Mouse (Mus musculus) right cerebral cortex, postnatal 10 days (tissue): ENCODE results near the gene Cass4.
A peak's percentile ranks its signal among the peaks of the same experiment; 100 is the strongest.

Experiments
- DNase-seq, 2 experiments: peaks; one replicate each; pipeline ENCODE4 v3.0.0; 2021; ENCODE audit warnings: low spot score in 2 of 2

Cass4 gene

DNA sequence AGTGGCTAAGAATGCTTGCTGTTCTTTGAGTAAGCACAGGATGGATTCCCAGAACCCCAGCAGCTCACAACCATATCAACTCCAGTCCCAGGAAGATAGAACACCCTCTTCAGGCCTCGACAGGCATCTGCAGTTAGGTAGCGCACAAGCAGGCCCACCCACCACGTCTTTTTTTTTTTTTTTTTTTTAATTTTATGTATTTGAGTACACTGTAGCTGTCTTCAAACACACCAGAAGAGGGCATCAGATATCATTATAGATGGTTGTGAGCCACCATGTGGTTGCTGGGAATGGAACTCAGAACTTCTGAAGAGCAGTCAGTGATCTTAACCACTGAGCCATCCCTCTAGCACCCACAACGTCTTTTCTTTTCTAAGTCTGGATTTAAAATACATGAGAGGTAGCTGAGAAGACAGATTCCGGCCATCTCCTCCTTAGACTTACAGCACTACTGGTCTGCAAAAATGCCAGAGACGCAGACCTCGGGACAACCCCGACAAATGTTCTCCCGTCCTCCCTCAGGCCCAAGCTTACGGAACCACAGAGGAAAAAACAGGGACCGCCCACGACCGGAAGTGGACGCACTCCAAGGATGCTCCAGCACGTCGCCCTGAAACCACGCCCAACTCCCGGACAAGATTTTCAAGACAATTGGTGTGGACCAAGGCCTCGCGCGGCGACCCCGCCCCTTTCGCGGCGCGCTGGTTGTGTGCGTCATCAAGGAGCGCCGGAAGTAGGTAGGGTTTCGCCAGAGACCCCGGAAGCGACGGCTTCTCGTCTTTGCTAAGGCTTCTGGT lies 46.4 kb downstream of the Cass4 start, which contains the start of gene Rtf2:
TSS of gene Rtf2 (plus strand) at position 714 of the 797 bp plus-strand sequence.
- DNase-seq: peak; percentile 100

DNA sequence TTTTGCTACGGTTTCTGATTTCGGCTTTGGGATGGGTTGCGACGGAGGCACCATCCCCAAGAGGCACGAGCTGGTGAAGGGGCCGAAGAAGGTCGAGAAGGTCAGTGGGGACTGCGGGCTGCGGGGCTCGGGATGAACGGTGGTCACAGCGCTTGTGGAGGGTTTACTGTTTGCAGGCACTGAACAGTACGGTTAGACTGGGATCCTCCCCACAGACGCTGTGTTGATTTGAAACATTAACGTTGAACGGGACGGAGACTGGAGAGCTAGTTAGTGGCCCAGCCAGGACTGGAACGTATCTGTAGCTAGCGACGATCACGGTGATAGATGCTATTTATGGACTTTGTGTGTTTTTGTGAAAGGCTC lies 47.0 kb downstream of the Cass4 start:
- no peak for DNase-seq

DNA sequence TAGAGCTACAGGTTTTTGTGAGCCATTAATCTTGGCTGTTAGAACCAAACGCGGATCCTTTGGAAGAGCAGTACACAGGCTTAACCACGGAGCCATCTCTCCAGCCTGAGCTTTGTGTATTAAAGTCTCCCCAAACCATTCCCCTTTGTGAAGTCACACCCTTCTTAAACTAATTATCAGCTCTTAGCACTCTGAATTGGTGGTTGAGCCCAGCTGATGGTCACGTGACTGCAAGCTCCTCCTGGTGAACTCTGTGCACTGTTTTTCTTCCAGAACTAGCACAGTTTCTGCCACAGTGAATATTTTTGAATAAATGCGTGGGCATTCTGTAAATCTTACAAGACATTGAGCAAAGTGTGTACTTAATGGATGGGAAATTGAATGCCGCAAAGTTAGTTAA lies 47.6 kb downstream of the Cass4 start:
- DNase-seq: no peak

DNA sequence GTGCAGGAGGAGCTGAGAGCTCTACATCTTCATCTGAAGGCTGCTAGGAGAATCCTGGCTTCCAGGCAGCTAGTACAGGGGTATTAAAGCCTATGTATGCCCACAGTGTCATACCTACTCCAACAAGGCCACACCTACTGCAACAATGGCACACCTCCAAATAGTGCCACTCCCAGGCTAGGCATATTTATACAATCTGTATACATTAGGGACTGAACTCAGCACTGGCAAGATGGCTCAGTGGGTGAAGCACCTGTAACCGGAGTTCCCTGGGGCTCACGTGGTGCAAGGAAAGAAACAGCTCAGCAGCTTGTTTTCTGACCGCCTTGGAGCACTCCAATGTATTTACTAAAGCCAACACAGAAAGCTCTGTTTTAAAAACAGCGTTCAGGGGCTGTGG lies 52.0 kb downstream of the Cass4 start:
- DNase-seq: no peak

DNA sequence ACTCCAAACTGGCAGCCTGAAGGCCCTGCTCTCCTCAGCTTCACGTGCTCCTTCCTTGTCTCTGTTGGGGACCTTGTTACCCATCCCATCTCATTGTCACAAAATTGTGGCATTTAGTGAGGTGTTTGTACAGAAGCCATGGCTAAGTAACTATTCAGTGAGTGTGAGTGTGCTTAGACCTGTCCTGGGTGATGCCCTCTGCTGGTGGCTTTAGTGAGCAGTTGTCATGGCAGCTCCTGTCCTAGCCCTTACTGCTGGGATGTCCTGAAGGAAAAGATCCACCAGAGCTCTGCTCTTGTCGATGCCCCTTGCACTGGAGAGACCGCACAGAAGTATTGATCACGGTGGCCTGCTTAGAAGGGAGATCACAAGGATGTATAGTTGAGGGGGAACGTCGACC lies 53.7 kb downstream of the Cass4 start:
- no peak for DNase-seq

DNA sequence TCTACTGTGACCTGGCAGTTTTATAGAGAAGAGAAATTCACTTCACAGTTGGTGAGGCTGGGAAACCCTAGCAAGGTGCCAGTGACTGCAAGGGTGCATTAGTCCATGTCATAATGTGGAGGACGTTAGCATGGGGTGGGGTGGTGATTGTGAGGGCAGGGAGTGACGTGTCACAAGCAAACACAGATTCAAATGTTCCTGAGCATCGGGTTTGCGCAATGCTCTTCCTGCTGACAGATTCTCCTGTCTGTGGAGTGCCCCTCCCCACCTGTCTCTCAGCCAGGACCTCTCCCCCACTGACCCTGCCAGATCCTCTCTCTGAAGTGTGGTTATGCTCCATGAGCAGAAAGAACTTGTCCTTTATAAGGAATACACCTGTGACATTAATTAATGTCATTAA lies 54.7 kb downstream of the Cass4 start:
- no peak for DNase-seq

DNA sequence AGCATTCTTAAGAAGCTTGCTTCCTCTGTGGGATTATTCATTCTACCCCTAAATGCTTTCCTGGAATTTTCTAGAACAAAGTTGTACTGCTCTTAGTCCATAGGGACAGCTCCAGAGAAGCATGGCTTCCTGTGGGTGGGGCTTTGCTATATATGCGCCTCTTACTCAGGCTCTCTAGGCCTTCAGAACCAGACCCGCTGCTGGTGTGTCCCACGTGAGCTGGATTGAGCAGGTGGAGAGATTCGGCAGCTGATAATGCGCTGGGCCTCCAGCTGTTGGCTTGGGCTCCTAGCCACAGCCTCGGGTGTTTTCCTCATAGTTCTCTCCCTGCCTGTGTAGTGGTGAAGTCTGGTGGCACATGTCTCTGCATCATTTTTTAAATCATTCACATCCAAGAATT lies 57.0 kb downstream of the Cass4 start:
- no peak for DNase-seq

DNA sequence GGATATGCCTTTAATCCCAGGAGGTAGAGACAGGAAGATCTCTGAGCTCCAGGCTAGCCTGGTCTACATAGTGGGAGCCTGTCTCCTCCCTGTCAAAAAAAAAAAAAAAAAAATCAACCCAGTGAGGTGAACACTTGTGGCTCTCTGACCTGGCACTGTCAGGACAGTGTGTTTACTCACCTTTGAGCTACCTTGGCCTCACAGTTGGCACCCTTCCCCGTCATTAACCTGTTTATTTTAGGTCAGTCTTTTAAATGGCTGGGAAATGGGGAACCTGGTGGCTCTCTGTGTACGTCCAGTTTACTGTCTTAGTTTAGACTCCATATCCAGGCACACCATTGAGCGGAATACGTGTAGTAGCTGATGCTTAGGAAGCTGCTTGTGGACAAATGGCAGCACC lies 58.4 kb downstream of the Cass4 start:
- no peak for DNase-seq

DNA sequence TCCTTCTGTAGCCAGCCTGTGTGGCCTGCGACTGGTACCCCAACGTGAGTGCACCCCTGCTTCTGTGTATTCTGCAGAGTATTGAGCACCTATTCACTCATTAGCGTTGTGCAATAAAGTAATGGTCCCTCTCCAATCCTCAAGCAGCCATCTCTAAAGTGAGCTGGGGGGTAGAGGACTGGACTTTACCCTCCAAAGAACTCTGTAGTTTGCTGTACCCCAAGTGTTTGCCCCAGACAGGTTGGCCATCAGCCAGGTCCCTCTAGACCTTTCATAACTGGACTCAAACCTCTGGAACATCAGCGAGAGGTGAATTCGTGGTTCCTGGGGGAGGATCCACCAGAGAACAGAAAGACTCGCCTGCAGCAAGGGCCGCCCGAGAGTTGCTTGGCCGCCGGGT lies 58.9 kb downstream of the Cass4 start:
- DNase-seq: no peak

DNA sequence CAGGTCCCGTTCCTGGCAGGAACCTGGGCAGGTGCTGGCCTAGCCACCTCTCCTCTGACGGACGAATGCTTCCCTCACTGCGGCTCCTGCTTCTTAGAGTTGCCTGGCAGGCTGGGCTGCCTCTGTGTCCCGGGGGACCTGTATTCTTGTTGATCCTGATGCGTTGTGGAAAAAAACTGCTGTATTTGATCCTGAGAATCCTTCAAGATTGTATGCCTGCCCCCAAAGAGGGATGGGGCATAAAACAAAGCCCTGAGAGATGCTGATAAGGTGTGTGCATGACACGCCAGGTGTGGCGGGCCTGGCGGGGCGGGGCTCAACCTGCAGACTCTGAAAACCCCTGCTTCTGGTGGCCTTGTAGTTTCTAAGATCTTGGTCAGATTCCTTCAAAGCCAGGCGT lies 64.9 kb downstream of the Cass4 start, which contains the start of gene Gcnt7:
TSS of gene Gcnt7 (minus strand) at position 101 of the 400 bp plus-strand sequence.
- DNase-seq: no peak

DNA sequence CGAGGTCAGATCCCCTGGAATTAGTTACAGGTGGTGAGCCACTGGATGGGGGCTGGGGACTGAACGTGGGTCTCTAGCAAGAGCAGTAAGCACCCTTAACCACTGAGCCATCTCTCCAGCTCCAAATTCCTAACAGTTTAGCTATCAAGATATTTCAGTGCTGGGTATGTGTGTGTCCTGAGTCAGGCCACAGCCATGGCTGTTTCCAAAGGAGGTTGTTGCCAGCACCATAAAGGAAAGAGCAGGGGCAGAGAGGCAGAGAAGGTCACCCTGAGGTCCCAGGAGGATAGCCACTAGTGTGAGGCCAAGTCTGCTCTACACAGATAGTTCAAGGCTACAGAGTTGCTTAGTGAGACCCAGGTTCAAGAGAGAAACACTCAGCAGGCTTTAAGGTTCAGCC lies 67.1 kb downstream of the Cass4 start:
- DNase-seq: no peak

DNA sequence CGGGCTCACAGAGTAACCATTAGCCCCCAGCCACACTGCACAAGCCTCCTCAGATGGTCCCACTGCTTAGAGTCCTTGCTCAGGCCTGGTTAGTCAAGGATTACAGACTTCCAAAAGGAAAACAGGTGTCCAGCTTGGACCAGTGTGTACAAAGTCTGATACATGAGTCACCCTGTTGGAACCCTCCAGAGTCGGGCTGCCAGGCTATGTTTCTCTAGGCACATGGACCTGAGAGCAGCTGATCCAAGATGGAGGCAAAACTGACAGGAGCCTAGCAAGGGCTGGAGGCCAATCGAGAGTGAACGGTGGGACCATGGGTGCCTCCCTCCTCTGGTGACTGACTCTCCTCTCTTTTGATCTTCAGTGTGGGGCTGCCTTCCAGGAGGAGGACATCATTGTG lies 69.2 kb downstream of the Cass4 start:
- no peak for DNase-seq

DNA sequence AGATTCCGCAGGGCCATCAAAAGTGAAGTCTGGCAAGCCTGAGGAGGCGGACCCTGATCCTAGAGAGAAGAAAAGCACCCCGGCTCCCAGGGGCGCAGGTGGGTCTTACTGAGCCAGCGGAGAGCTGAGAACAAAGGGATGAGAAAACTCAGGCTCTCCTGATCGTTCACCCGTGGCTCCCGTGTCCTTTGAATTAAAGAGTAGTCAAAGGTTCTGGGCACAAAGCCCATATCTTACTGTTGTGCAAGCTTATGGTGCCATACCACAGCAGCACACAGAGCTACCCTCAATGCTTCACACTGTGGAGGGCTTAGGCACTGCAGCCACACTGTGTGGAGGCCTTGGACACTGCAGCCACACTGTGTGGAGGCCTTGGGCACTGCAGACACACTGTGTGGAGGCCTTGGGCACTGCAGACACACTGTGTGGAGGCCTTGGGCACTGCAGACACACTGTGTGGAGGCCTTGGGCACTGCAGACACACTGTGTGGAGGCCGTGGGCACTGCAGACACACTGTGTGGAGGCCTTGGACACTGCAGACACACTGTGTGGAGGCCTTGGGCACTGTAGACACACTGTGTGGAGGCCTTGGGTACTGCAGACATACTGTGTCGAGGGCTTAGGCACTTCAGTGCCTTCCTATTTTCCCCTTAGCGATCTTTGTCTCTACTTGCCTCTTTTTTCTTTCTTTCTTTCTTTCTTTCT lies 73.0 kb downstream of the Cass4 start:
- no peak for DNase-seq

DNA sequence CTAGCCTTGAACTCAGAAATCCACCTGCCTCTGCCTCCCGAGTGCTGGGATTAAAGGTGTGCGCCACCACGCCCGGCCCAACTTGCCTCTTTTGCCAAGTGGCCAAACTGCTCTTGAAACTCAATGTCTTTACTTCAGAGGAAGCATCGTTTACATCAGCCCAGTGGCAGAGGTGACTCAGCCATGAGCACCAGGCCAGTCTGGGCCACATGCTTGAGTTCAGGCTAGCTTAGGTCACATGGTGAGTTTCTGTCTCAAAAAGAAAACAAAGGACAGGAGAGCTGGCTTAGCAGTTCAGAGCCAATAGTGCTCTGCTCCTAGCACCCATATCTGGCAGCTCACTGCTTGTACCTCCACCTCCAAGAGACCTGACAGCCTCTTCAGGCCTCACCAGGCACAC lies 73.6 kb downstream of the Cass4 start:
- no peak for DNase-seq

DNA sequence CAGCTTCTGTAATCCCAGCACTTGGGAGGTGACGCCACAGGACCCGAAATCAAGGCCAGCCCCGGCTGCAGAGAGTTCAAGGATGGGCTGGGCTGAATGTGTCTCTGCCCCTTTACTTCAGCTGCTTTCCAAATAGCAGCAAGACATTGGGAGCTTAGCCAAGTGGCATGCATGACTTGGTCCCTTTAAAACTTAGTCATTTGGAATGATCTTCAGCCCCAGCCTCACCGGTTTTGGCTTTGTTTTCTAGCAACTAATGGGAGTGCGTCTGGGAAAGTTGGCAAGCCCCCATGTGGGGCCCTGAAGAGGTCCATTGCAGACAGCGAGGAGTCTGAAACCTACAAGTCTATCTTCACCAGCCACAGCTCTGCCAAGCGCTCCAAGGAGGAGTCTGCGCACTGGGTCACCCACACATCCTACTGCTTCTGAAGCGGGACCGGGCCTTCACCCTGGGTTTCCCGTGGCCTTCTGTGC lies 74.8 kb downstream of the Cass4 start:
- peak; percentile 53 to 54 for DNase-seq

DNA sequence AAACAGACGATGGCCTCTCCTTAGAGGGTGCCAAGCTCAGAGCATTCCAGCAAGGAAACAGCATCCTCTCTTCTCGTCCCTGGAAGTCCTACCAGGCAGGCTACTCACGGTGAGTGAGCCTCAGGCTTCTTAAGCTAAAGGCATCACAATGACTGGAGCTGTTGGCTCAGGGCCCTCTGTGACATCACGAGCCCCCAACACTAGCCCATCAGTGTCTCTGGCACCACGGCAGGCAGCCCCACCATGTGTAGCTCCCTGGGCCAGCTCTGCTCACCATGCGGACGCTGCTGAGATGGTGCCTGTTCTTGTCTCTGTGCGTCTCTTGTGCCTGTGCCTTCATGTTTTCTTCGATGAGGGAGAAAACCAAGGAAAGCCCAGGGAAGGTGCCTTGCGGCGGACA lies 78.7 kb downstream of the Cass4 start, which contains the start of gene Fam209:
TSS of gene Fam209 (plus strand) at position 203 of the 400 bp plus-strand sequence.
- no peak for DNase-seq

DNA sequence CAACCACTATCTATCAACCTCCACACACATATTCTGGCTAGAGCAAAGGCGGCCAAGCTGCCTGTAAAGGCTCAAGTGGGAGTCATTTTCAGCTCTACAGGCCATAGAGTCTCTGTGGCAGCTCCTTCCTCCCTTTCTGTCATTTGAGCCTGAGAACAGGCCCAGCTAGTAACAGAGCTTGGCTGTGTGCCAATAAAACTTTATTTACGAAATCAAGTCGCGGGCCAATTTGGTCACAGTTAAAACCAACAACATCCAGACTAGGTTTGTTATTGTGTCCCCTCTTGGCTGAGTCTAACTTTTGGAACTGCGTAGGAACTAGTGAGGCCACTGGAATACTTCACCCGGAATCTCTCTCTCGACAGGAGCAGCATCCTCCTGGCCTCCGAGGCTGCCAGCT lies 80.0 kb downstream of the Cass4 start:
- no peak for DNase-seq

DNA sequence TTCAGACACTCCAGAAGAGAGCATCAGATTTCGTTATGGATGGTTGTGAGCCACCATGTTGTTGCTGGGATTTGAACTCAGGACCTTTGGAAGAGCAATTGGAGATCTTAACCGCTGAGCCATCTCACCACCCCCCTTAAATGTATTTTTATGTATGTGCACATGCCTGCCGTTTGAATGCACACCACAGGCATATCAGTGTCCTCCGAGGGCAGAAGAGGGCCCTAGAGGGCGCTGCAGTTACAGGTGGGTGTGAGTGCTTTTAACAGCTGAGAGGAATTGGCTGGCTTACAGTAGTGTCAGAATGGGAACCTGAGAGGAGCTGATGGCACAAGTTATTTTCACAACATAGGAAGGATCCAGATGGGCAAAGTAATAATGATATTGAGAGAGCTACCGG lies 81.4 kb downstream of the Cass4 start:
- DNase-seq: no peak

DNA sequence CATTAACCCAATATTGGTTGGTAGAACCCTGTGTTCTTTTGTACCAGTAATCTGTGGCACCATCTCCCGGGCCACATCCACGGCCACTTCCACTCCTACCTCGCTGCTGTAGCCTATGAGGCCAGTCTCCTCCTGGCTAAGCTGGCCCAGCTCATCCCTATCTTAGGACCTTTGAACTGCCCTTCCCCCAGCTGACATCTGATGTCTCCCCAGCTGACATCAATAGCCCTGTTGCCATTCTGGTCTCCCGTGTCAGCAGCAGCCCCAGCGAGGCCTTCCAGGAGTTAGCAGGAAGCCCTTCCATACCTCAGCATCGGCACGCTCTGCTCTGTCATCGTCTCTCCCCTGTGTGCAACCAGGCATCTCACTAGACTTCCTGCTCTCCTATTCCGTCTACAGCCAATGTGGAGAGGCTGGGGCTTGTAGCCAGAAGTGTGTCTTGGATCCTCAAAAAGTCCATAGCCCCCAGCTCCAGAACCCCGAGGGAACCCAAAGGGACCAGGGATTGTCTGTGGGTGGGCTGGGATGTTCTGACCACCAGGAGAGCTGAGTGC lies 83.2 kb downstream of the Cass4 start:
- no peak for DNase-seq

DNA sequence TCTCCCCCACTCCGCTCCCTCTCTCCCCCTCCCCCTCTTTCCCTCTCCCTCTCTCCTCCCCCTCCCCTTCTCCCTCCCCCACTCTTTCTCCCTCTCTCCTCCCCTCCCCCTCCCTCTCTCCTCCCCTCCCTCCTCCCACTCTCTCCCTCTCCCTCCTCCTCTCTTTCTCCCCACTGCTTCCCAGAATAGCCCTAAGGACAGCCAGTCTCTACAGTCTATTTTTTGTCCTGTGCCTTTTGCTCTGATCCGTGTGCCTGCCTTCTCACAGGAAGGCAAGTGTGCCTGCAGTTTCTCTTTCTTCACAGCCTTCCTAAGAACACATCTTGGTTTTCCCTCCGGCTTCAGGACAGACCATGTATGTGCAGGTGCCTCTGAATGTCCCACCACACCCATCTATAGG lies 83.8 kb downstream of the Cass4 start:
- no peak for DNase-seq

DNA sequence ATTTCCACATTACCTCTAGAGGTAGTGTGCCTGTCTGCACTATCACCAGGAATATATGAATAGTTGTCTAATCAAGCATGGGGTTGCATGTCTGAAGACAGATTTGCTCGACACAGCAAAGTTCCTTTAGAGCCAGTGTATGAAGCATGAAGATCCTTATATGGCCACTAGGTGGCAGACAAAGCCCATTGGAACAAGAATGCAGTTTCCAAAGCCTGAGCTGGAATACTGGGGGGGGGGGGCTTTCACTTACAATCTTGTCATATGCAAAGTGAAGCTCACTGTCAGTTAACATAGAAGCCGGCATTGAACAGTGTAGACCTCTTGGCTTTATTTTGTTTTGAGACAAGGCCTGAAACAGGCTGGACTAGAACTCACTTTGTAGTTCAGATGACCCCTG lies 84.3 kb downstream of the Cass4 start:
- DNase-seq: peak; percentile 79

DNA sequence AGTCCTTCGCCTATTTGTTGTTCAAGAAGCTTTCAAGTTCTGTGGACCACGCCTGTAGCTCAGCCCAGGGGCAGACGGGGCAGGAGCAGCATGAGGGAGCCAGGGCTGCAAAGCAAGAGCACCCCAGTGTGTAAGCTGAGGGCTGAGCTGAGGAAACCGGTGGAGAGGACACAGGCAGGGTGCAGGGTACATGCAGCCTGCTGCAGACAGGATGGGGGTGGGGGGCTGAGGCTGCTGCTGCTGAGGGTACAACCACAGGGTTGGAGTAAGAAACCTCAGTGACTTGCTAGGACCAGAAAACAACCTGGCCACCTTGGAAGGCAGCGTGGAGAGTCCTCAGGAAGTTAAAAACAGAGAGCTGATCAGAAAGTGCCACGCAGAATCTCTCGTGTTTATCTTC lies 86.7 kb downstream of the Cass4 start:
- no peak for DNase-seq
